Mouse (Mus musculus) olfactory bulb, adult 2 months (tissue): Measurements from ENCODE around the gene Acads.

ENCODE experiments used
- CTCF ChIP-seq: fragments of 200-500 bp; IDR thresholded peaks from 2 replicates; pipeline ENCODE4 v1.5.1; 2012; ENCODE audit warnings: low read depth, mild to moderate bottlenecking, low read length, moderate library complexity; ENCODE audit not compliant: insufficient read depth
- POLR2A ChIP-seq: fragments of 200-500 bp; IDR thresholded peaks from 2 replicates; pipeline ENCODE4 v1.6.1; 2012; ENCODE audit warnings: mild to moderate bottlenecking, low read depth, low read length, moderate library complexity; ENCODE audit not compliant: insufficient read depth

GRCm38 (mm10) chr5:115129328-115129727 lies 10.2 kb upstream of the Acads start:
- TF ChIP-seq POLR2A (no peak), CTCF (no peak)
